Mouse (Mus musculus) urinary bladder, postnatal 10 days (tissue): ENCODE data around the gene 6430531B16Rik.
A peak's percentile ranks its signal among the peaks of the same experiment; 100 is the strongest.

Source experiments
- DNase-seq: peaks from one replicate; pipeline ENCODE4 v3.0.0; 2022; ENCODE audit warnings: low spot score

Gene 6430531B16Rik

DNA sequence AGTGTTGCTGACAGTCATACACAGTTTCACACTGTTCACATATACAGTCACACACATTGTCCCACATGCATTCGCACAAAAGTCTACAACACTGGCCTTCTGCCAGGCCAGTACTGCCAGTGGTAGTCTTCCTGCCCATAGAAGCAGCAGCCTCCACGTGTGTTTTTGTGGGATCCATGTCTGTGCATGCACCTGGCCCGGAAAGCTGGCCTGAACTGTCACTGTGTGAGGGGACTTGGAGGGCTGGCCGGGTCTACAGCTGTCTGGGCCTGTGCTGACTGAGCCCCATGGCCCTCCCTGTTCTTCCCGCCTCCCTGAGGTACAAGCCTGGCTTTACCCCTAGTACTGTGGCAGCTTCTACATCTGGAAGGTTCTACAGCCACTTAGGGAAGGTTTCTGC is 7.6 kb downstream of the 6430531B16Rik start:
- DNase-seq: no peak

DNA sequence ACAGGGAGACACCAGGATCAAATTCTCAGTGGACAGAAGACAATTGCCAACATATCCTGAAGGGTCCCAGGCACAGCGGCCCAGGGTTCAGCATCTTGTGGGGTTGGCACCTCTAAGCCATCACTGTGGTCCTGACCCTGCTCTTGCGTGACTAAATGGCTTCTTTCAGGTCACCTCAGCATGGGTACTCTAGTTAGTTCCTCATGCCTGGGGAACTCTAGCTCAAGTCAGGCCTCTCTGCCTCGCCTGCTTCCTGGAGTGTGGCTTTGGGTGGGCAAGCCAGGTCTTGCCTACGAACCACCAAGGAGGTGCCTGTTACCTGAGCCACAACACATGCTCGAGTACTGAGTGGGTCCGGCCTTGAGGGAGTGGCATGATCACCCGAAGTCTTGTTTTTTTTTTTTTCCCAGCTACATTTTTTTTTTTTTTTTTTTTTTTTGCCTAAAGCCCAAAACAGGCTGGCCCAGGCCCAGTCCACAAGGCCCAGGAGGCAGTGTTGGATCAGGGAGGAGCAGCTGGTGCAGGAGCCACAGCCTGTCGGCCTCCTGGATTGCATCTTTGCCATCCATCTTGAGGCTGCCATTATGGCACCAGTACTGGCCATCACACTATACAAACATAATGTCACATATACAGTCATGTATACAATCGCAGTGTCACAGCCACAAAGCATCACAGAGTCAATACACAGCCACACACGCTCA is 8.2 kb downstream of the 6430531B16Rik start:
- no peak for DNase-seq

DNA sequence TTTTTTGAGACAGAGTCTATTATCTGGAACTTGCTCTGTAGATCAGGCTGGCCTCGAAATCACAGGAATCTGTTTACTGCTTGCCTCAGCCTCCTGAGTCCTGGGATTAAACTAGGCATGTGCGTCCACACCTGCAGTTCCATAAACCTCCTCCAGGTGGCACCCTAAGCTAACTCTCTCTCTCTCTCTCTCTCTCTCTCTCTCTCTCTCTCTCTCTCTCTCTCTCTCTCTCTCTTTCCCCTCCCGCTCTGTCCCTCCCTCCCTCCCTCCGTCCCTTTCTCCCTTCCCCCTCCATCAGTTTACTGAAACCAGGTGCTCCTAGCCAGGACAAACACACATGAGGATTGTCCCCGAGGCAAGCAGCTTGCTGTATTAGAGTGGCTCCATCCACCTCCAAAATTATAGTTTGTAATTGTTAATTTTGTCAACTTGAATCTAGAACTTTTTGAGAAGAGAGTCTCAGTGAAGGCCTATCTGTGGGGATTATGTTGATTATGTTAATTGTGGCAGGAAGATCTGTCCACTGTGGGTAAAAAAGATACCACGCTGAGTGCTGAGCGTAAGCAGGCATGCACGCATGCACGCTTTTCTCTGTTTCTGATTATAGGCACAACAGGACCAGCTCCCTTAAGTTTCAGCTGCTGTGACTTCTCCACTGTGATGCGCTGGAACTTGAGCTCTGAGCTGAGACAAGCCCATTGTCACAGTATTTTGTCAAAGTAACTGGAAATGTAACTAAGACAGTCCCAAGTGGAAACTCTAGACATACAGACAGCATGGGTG is 9.0 kb downstream of the 6430531B16Rik start:
- peak; percentile 59 for DNase-seq

DNA sequence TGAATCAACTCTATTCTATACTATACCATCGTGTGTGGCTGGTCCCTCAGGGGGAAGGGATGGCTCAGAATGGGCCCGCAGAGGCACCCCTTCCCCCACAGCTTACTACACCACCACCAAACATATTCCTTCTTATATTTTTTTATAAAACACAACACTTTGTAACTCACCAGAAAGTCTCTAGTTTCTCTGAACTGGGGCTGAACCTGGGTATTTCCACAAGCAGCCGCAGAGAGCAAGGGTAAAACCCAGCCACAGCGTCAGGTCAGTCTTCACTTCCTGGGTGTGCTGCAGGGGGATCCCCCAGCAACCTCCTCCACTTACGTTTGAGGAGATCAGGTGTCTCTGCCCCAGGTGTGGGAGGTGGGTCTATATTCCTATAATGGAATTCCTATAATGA is 10.1 kb downstream of the 6430531B16Rik start:
- no peak for DNase-seq

DNA sequence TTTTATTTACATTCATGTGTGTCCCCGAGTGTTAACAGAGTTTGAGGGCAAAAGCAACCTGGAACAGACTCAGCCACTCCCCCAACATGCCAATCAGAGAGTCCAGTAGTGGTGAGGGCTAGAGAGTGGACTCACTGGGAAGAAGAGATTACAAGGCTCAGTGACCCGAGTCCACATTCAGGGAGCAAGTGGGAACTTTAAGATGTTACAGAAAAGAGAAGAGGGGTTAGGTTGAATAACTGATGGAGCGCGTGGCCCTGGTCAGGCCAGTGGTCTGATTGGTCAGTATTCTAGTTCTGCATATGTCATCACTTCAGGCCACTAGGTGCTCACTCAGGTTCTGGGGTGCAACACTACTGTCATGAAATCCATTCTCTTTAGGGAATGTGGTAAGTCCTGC is 11.4 kb downstream of the 6430531B16Rik start:
- no peak for DNase-seq

DNA sequence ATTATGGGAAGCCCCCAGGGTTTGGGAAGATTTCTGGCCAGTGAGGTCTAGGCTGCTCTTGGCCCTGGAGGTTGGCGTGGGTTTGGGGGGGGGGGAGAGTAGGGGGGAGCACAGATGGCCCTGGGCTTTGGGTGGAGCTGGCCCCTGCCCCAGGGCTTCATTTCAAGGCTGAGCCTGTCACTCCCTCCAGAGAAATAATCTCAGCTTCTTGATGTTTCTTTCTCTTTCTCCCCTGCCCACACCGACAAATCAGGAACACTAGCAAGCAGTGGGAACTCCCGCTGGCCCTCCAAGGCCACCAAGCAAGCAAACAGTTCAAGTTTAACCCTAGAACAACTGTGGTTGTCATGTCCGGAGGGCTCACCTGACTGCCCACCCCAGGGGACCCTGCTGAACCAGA is 14.7 kb downstream of the 6430531B16Rik start:
- DNase-seq: no peak

DNA sequence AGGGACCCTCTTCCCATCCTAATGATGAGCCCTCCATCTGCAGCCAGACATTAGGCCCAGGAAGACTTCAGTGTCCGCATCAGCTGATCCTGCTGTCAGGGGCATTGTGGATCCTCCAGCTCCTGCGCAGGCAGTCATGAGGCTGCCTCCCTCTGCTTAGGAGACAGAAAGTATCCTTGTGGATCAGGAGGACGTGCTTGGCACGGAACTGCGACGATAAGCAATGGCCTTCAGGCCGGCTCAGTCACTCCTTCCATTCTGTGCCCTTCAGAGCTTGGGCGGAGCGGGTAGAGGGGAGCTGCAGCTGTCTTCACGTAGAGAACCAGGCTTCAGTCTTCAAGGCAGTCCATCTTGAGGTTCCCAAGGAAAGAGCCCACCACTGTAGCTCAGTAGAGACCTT is 17.4 kb downstream of the 6430531B16Rik start:
- no peak for DNase-seq

DNA sequence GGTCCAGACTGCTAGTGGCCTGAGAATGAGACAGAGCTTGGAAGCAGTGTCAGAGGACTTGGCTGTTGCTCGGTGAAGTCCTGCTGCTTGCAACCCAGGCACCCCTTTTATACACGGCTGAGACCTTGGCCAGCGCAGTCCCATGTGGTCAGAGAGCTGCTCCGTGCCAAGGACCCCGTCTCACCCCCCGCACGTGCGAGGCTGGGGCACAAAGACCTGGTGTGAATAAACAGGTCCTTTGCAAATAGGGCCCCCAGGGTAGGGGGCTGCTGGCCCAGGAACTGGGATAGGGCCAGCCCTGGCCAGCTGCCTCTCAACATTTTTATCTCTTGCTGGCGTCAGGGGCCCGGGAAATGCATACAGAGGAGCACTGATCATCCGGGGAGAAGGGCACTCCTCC is 20.6 kb downstream of the 6430531B16Rik start:
- DNase-seq: no peak

DNA sequence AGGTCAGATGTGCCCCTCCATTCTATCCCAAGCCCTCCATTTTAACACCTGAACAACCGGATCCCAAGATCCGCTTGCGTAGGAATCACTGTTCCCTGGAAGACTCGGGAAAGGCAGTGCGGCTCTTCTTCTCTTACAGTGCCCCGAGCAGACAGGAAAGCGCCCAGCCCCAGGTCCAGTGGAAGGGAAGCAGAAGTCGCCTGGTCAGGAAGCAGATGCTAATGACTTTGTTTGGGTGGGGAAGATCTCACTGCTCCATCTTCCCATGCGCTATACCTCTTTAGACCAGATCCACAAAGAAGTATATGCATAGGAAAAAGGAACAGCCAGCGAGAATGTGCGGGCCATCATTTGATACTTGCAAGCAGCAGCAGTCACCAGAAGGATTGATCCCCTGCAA is 21.1 kb downstream of the 6430531B16Rik start:
- no peak for DNase-seq

DNA sequence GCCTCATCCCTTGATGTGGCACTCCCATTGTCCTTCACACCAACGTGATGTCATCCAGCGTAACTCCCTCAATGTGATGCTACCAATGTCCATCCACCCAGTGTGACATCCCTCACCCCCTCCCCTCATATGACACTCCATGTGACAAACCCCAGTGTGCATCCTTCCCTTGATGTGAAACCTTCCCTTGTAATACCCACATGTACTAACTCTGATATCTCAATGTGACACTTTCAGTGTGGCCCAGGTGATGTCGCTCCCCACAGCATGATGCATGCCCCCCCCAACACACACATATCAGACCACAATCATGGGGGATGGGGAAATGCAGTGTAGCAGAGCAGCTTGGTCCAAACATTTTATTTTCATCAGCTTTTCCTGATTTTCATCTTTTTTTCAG is 21.9 kb downstream of the 6430531B16Rik start:
- no peak for DNase-seq

DNA sequence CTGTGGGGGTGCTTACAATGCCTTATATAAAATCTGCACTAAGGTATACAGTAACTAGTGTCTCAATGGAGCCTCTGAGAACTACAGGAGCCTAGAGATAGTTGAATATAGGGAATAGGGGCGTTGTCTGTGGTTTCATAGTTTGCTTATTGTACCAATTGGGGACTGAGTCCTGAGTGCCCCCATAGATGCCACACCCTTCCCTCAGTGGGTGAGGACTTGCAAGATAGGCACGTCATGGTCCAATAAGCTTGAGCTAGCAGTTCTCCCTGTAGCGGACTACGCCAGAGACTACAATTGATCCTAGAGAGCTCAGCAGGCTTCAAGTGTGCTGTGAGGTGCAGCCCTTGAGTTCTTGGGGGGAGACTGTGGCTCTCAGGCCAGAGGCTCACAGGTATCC is 23.1 kb downstream of the 6430531B16Rik start:
- no peak for DNase-seq

DNA sequence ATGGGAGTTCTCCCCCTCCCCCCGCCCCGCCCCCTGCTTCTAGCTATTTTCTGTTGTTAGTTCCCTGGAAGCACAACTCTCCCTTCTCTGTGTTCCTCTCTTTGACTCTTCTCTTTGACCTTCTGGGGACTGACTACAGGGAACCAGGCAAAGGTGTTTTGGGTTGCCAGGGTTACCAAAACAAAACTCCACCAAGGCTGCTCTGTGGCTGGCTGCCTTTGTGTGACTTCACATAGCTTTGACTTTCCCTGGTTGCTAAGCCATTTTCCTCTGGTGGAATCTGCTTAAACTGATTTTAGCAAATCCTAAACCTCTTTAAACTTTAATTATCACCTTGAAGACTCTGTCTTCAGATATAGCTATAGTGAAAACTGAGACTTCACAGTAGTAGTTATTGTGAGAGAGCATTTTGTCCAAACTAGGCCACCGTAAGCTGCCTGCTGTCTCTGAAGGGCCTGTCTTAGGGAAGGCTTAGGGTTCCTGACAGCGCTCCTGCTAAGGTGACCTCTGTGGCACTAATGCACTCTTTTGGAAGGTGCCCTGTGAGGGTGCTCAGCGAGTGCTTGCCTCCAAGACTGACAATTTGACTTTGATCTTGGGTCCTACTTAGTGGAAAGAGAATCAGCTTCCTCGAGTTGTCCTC is 26.4 kb downstream of the 6430531B16Rik start:
- no peak for DNase-seq

DNA sequence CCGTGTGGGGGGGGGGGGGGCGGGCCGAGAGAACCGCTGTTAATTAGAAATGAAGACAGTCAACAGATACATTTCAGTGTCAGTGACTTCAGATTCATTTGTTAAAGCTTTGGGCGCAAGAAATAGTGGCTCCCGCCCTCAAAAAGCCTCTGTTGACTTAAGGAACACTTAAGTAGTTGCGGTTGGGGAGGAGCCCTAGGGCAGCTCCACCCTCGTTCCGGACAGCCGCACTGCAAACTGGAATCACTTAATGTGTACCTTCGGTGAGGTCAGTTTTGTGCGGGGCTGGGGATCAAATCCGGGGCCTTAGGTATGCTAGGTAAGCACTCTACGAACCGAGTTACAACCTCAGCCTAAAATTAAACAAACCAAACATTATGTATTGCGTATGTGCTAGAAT is 27.5 kb downstream of the 6430531B16Rik start:
- no peak for DNase-seq

DNA sequence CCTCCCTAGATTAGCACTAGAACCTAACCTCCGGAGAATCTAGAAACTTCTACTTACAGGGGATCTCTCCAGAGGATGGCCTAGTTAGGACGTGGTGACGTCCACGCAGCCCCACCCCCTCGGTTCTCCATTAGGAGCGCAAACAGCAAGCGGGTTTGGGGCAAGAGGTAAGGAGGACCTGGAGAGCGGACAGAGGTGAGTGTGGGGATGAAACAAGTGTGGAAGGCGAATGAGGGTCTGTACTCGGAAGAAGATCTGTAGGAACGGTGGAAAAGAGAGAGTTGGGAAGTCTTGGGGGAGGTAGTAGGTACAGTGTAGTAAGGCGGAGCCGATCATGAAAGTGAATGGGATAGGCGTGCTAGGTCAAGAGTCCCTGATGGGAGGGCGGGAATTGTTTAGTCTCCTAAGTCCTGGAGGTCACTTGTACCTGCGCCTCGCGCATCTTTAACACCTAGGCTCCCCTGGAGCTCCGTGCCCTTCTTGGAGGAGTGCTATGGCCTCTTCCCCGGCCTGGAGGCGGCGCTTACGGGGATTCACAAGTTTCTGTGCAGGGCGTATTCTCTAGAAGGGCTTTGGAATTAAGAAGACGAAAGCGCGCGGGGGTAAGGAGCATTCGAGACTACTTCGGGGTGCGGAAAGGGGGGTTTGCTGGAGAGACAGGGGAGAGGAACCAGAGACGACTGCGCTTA is 28.1 kb downstream of the 6430531B16Rik start:
- no peak for DNase-seq

DNA sequence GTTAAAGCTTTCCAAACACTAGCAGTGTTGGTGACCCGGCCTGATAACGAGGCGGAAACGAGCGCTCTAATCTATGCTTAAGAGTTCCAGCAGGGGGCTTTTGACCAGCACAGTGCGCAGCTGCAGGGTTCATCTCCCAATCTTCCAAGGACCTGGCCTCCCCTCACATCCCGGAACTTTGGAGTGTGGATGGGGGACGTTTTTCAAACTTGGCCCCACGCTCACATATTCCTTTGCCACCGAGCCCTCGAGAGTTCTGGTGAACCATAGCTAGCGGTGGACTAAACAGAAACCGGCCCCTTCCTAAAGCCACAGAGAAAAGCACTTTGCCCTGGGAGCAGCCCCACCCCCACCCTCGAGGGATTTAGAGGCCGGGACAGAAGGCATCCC is 28.7 kb downstream of the 6430531B16Rik start:
- DNase-seq: no peak

DNA sequence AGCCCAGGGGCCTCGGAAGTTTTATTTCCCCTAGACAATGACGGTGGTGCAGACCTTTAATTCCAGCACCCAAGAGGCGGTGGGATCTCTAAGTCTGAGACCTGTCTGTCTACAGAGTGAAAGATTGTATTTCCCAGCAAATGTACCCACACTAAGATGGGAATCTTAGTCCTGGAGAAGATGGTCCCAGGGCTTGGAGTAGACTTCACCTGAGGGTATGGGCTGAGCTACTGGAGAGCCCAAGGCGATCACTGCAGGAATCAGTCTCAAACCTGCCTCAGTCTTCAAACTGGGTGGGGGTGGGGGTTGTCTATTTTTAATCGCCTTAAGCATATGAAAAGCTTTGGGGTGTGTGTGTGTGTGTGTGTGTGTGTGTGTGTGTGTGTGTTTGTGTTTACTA is 32.5 kb downstream of the 6430531B16Rik start:
- no peak for DNase-seq

DNA sequence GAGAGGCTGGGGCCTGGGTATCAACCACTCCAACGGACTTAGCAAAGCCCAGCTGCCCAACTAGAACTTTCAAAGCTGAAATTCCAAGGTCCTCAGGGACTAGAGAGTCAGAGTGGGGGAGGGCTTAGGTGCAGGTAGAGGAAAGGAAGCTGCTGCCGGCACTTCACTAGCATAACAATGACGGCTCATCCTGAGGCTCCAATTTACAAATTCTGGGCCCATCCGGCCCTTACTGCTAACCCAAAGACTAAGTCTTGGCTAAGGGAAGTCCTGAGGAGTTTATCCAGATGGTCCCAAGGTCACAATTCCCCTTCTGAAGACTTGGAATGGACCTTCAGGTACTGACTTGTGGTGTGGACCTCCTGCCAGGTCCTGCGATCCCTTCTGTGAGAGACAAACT is 33.0 kb downstream of the 6430531B16Rik start:
- DNase-seq: no peak

DNA sequence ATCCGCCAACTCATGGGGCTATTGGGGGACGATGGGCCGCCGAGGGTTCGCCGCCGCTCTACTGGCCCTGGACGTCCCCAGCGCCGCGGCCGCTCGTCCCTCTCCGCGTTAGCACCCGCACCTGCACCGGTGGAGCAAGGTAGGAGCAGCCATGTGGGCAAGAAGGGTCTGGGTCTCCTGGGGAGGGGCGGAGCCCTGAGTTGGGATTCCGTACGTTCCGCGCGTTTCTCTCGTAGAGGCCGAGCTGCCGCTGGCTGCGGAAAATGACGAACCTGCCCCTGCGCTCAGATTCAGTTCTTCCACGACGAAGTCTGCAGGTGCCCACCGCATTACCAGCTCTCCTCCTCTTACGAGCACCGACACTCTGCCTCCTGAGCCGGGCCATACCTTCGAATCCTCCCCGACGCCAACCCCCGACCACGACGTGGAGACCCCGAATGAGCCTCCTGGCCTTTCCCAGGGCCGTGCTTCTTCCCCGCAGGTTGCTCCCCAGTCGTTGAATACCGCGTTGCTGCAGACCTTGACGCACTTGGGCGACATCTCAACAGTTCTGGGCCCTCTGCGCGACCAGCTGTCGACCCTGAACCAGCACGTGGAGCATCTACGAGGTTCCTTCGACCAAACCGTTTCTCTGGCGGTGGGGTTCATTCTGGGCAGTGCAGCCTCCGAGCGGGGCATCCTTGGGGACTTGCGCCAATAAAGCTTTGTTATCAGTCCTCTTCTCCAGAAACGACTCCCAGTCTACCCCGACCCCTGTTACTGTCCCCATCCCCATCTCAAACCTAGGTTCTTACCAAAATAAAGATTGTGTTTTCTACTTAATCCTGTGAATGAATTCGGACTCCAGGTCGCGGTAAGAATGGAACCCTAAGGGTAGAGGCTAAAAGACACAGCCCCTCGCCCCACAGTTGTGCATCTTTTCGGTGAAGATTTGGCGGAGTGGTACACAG is 34.0 kb downstream of the 6430531B16Rik start:
- no peak for DNase-seq

DNA sequence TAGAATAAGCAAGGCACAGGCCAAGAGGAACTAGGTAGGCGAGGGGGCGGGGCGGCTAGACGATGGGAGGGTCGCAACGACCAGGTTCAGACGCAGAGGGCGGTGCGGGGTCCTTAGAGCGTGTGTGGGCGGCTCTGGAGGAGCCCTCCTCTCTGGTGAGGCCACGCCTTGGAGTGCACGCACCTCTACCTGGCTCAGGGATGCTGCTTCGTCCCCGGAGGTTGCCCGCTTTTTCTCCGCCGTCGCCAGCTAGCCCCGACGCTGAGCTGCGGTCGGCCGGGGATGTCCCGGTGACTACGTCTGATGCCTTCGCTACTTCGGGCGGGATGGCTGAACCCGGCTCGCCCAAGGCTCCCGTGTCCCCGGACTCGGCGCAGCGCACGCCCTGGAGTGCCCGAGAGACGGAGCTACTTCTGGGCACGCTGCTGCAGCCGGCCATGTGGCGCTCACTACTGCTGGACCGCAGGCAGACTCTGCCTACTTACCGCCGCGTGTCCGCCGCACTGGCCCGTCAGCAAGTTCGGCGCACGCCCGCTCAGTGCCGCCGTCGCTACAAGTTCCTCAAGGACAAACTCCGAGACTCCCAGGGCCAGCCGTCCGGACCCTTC is 34.8 kb downstream of the 6430531B16Rik start, which contains the start of gene Utf1:
Gene Utf1 (plus strand): TSS at position 116 of the 608 bp plus-strand sequence.
- DNase-seq: no peak

DNA sequence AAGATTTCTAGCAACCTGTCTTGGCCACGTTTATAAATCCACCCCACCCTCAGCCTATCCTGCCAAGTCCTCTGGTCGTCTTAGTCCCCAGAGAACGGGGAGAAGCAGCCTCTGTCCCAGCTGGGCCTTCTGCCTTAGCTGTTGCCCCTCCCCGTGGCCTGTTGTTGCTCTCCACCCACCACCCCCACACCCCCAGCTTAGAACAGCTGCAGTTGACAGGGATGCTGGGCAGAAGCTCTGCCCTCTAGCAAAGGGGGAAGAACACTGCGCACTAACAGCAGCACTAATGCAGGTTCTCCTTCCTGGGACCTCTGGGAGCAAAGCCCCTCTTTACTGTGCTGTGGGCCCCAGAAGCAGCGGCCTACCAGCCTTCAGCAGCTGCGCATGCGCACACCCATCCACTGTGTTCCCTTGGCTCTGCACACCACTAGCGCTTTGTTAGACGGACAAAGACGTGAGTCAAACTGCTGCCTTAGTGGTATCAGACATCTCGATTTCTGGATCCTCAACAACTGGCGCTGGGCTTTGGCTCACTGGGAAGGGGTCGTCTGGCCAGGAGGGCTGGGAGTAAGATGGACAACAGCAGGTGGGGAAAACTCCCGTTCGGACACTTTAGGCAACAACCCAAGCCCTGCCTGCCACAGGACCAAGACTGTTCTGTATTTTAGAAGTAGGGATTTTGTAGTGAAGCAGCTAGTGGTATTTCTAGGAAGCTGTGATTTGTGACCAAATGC is 37.9 kb downstream of the 6430531B16Rik start:
- DNase-seq: no peak
